14 mouse cellular contexts compared by ENCODE assay signal in the genomic region with DNA sequence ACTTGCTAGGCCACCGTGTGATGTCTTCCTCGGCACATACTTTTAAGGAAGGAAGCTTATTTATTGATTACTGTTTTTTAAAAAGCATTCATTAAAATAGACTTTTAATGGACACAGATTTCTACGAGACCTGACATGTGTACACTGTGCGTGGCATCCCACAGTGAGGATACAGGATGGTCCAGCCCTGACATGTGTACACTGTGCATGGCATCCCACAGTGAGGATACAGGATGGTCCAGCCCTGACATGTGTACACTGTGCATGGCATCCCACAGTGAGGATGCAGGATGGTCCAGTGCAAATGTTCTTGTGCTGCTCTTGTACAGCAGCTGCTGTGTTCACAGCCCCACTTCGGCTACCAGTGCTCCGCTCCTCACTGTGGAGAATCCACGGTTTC.
"Had no signal": no experiment of that assay in that cellular context is flagged by ENCODE, and none has a peak within 500 bp of the region (broad histone marks: within the 10 kb centered on the region; RNA-seq: fewer than 3 reads in every experiment).

No protein-coding gene starts in this region.

- ATAC-seq: intestine, embryonic 15.5 days had no signal

- H3K27ac ChIP-seq: intestine, embryonic 15.5 days; kidney, embryonic 15.5 days; left cerebral cortex, adult 2 months; liver, embryonic 13.5 days had no signal

- H3K4me1 ChIP-seq: intestine, embryonic 15.5 days; kidney, embryonic 15.5 days; liver, embryonic 13.5 days had no signal

- H3K27me3 ChIP-seq: intestine, embryonic 15.5 days; kidney, embryonic 15.5 days; liver, embryonic 13.5 days had no signal

- H3K9me3 ChIP-seq: intestine, embryonic 15.5 days; kidney, embryonic 15.5 days; liver, embryonic 13.5 days had no signal

- H3K9ac ChIP-seq: intestine, embryonic 15.5 days; kidney, embryonic 15.5 days; liver, embryonic 13.5 days had no signal

- H3K4me2 ChIP-seq: intestine, embryonic 15.5 days; kidney, embryonic 15.5 days; liver, embryonic 13.5 days had no signal

- H3K36me3 ChIP-seq: liver, embryonic 13.5 days had no signal

- H3K4me3 ChIP-seq: intestine, embryonic 15.5 days; kidney, embryonic 15.5 days; left cerebral cortex, adult 2 months; liver, embryonic 13.5 days; myocyte had no signal

- DNase-seq: kidney, adult 11 months; kidney, adult 8-10 months; kidney, postnatal 10 days; kidney, postnatal 36 days; layer of hippocampus, postnatal 36 days; liver, embryonic 13.5 days; lung, adult 2 months; lung, postnatal 14 days; lung, postnatal 4 days; thymus, postnatal 25 days had no signal
